Mouse (Mus musculus) mature B cell (primary cell): Measurements from ENCODE around the gene Zfp143.
"Not testable (repeated sequence)": the region's sequence is repeated elsewhere in the genome, so short reads cannot be mapped to it uniquely, and the experiment has no call there.

ENCODE experiments used
- in situ Hi-C: fragments of 300-500 bp; cut with MboI; formaldehyde crosslinking; loops from 2 replicates; pipeline ENCODE4 v1.14.3; 2019

The Zfp143 gene

DNA sequence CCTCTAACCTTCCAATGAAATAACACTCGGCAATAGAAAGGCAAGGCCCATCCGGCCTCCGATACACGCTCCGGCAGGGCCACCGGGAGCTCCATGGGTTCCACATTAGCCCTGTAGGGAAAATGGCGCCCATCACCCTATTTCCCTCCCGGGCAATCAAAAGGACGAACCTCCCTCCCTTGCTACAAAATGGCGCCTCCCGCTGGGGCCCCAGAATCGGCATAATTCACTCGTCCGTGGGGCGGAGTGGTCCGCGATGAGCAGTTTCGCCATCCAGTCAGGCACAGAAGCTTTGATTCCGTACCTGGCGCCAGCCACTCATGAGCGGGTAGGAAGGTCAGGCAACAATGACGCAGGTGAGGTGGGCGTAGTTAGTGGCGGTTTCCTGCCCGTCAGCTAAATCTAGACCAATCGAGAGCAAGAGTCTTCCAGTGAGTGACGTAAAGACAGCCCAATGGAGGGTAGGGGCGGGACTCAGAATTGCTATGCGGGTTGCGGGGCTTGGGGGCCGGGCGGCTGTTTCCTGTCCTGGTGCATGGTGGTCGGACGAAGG lies at the start of gene Zfp143:
Gene Zfp143, plus strand, starts transcription at position 19 of the 553 bp plus-strand sequence.
- in situ Hi-C loops, result no loop called here

DNA sequence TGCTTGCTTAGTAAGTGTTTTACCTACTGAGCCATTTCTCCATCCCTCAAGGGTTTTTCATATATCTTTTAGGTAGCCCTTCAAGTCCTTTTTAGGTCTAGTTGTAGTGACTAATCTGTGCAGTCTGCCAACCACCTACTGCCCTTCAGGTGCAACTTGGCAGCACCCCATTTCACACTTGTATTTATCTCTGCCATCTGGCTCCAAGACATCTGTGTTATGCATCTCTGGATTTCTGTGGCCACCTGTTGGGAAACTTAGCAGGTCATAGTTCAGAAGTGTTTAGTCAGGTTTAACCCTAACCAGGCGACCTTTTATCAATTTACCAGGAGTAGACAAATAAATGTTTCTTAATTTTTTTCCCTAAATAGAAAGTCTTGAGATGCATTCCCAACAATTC lies 49.6 kb upstream of the Zfp143 start:
- in situ Hi-C loops, result no loop called here

DNA sequence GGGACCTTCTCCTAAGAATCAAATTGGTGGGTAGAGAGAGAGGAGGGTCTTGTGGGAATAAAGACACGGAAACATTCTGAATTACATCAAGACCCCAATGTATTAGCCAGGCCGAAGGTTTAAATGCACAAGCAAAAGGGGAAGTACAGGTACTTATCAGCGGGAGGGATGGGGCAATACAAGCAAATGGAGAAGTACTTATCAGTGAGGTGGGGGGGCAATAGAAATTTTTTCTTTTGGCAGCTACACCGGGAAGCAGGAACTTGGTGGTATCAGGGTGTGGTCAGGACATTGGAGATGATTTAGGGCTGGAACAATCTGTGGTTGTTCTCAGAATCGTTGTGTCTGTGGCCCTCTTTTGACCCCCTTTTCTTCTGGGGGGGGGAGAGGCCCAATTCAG lies 46.7 kb upstream of the Zfp143 start:
- in situ Hi-C loops, result no loop called here

GRCm38 (mm10) chr7:110018117-110018630 lies 42.8 kb upstream of the Zfp143 start, which contains the start of gene Ipo7:
Gene Ipo7, plus strand, starts transcription at chr7:110018274.
- in situ Hi-C loops, result no loop called here

DNA sequence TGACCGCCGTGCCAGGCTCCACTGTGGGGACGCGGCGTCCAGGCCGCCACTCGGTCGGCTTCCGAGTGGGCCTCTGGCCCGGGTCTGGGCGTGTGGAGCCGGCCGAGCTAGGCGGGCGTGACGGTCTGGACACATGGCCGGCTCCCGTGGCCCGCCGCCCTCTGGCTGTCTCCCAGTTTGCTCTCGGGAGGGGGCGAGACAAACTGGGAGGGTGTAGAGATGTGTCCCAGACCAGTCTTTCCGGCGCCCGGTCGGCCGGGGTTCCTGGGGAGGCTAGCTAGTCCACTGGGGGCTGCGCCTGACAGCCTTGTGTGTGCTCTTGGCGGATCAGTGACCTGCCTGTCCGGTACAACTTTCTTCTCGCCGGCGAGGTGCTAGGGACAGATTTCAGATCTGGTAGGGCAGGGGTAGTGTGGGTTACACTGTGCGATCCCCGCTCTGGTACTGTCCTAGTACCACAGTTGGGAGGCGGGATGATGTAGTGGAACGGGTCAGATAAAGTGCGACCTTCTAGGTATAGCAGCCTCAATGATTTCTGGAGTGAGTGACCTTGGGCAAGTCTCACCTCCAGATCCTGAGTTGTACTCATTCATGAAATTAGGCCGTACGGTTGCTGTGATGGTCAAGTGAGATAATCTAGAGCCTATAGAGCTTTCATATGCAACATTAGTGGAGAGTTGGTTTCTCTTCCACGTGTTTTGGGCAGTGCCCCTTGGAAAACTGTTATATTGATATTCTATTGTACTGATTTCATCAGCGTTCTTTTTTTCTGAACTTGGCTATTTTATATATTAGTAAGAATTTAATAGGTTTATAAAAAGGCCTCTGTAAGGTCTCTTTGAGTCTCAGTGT lies 42.2 kb upstream of the Zfp143 start:
- in situ Hi-C loops, result no loop called here

- in situ Hi-C loops, result no loop called here
Observed at GRCm38 (mm10) chr7:110023553-110023952, 37.5 kb upstream of the Zfp143 start.

DNA sequence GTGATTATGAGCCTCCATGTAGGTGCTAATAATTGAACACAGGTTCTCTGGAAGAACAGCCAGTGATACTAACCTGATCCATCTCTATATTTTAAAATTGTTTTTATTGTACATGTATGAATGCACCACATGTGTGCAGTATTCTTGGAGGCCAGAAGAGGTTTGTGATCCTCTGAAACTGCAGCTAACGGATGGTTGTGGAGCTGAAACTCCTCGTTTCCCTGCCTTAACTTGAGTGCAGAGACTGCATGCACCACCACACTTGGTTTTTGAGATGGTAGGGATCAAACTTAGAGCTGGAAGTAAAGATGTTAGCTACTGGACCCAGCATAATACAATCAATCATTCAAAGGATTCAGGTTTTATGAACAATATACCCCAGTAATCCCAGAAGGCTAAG lies 34.4 kb upstream of the Zfp143 start:
- in situ Hi-C loops, result no loop called here

DNA sequence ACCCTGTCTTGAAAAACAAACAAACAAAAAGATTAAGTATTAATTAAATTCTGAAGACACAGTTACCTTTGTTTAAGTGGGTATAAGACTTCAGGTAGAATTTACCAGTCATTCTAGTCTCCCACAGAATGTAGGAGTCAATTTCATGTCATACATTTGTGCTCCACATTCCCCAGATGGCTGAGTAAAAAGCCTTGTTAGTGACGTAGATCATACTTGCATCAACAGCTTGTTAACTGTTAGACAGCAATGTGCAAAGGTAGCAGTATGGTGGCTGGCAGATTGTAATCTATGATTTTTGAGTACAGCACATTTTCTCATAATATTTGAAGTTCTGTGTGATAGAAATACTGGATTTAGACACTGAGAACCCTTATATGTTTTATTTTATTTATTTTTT lies 32.2 kb upstream of the Zfp143 start:
- in situ Hi-C loops, result no loop called here

- in situ Hi-C loops, result no loop called here
Observed at GRCm38 (mm10) chr7:110030342-110030741, 30.7 kb upstream of the Zfp143 start.

- in situ Hi-C loops, result not testable (repeated sequence)
Observed at GRCm38 (mm10) chr7:110057723-110058122, 3.3 kb upstream of the Zfp143 start.

DNA sequence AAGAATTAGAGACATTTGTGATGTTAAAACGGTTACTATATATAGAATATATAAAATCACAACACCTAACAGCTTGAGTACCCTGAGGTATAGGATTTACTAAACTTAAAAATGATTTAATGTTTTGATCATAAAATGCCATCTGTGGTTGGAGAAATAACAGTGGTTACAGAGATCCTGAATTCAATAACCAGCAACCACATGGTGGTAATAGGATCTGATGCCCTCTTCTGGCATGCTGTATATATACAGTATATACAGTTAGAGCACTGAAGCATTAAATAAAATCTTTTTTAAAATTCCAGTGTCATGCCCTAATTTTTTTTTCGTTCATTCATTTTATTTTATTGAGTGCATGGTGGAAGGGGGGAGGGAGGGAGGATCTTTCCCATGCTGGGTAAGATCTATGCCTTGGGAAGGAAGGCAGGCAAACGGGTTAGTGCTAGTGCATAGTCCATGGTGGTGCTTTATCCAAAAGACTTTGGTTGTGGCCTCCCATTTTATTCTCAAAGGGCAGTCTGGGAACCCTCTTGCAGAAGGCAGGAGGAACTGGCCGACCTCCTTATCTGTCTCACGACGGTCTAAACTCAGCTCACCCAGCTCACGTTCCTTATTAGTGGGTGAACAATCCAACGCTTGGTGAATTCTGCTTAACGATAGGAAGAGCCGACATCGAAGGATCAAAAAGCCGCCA lies 1.8 kb upstream of the Zfp143 start:
- in situ Hi-C loops, result no loop called here

DNA sequence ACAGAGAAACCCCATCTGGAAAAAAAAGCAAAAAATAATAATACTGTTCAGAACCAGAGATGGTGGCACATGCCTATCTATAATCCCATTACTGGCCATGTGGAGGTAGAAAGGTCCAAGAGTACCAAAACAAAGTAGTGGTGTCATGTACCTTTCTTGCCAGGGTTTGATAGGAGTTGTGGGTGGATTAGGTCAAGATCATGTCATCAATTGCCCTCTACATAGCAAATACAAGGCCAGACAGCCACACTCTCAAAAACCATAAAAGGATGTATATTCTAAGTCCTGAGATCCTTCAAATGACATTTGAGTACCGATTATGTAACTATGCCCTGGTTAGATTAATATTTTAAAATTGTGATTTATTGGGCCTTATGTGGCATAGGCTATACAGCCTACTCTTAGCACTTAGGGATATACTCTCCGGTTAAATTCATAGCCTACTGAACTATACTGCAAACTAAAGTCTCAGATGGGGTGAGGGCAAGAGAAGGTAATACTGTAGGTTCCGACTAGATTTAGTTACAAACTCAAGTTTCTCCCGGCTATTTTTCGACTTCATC lies 830 bp upstream of the Zfp143 start:
- in situ Hi-C loops, result no loop called here

DNA sequence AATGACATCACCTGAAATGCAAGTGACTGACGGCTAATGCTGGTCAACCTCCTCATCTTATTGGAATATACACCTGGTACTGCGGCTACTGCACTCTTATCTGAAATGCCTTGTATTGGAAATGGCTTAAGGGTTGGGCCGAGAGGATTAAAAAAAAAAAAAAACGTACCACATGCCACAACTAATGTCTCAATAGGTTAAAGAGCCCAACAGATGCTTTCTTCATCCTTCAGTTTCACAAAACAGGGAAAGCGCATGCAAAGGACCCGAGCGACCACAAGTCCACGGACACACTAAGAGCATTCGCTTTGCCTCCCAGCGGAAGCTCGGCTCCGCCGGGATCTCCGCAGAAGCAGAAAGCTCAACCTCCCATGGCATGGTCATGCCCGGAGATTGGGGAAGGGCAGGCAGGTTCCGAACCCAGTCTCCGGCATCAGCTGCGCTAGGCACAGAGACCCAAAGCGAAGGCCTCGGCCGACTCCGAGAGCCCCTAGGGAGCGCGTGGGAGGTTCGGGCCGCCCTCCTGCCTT lies 283 bp upstream of the Zfp143 start:
- in situ Hi-C loops, result no loop called here

- in situ Hi-C loops, result no loop called here
Observed at GRCm38 (mm10) chr7:110061752-110062273, 796 bp downstream of the Zfp143 start.

GRCm38 (mm10) chr7:110063731-110064130 lies 2.7 kb downstream of the Zfp143 start:
- in situ Hi-C loops, result no loop called here

- in situ Hi-C loops, result no loop called here
Observed at GRCm38 (mm10) chr7:110069070-110069469, 8.1 kb downstream of the Zfp143 start.

DNA sequence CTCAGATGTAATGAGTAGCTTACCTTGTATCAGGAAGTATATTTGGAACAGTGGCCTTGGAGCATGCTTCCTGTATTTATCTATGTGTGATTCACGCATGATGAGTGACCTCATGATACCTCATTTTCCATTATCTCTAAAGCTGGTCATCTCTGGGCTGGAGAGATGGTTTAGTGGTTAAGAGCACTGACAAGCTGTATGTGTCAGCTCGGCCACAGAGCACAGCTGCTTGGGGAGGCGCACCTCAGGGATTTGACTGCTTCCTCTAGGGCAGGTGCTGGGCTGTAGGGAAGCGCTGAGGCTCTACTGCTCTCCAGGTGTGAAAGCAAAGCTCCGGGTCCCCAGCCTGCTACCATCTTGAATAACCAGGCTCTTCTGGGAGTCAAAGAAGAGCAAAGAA lies 17.2 kb downstream of the Zfp143 start:
- in situ Hi-C loops, result no loop called here

DNA sequence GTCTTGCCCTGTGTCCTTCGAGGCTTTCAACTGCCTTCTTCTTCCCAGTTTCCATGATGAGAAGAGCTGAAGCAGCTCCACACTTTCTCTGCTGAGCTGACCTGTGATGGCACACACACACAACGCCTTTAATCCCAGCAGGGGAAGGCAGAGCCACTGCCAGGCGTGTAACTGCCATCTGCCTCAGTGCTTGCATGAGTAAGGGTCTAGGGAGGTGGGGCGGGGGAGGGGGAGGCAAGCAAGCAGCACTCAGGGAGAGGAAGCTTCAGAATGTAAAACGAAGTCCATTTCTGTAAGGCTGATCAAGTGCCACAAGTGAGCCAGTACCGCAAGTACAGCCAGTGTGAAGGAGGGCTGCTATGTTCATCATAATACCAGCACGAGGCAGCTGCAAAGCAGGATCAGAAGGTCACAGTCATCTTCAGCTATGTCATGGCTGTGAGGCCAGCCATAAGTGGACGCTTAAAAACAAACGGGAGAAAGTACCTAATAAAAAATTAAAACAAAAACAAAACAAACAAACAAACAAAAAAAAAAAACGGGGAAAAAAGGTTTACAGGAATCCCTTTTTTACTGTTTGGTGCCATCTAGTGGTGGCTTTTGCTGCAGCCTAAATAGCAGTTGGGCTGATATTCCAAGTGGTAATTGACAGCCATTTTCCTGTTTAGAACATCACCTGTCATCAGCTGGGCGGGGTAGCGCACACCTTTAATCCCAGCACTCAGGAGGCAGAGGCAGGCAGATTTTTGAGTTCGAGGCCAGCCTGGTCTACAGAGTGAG lies 22.6 kb downstream of the Zfp143 start:
- in situ Hi-C loops, result no loop called here

DNA sequence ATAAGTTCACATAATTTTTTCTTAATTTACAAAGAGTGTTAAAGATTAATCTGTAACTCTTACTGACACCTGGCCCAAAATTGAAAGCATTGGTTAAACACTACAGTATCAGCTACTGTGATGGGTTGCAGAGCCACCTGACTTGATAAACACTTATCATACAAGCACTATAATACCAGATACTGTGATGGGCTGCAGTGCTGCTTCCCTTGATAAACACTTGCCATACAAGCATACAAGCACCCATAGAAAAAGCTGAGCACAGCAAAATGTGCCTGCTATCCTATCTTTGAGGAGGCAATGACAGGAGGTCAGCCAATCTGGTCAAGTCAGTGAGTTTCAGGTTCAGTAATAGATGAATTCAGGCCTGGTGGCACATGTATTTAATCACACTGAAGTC lies 24.2 kb downstream of the Zfp143 start:
- in situ Hi-C loops, result no loop called here

GRCm38 (mm10) chr7:110087914-110088313 lies 26.9 kb downstream of the Zfp143 start:
- in situ Hi-C loops, result no loop called here

DNA sequence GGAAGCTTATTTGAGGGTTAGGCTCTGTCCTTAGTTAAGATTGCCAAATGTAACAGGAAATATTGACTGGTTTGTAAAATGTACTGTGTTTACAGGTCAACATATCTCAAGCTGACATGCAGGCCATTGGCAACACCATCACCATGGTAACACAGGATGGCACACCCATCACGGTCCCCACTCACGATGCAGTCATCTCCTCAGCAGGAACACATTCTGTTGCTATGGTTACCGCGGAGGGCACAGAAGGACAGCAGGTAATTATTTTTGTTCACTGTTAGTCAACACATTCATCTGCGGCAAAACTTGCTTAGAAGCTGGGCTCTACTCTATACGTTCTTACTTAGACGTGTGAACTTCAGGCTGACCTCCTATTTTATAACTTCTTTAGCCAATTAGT lies 30.7 kb downstream of the Zfp143 start:
- in situ Hi-C loops, result no loop called here
